Mouse (Mus musculus) liver, embryonic 15.5 days (tissue): Measurements from ENCODE around the gene Rsph1. TPM values are rescaled to one million over a fixed set of nuclear protein-coding genes. Genes with fewer than 3 reads are reported as not detected.
"Not testable (repeated sequence)": the region's sequence is repeated elsewhere in the genome, so short reads cannot be mapped to it uniquely, and the experiment has no call there.

Experiments used
- ATAC-seq: fragments of 200-750 bp; cut with Nextera tagmentation; 2 replicates; pipeline ENCODE4 v1.8.0; 2017; ENCODE audit warnings: moderate number of reproducible peaks, mild to moderate bottlenecking, moderate library complexity; ENCODE audit not compliant: insufficient read depth
- H3K27ac ChIP-seq: fragments of 300-500 bp; sonication (generic); replicated peaks from 2 replicates; pipeline ENCODE4 v1.5.1; 2015; ENCODE audit warnings: mild to moderate bottlenecking, inconsistent platforms
- H3K27me3 ChIP-seq: fragments of 300-500 bp; sonication (generic); 2 replicates; pipeline ENCODE4 v1.6.1; 2015; ENCODE audit warnings: mild to moderate bottlenecking, inconsistent platforms
- H3K36me3 ChIP-seq: fragments of 300-500 bp; sonication (generic); replicated peaks from 2 replicates; pipeline ENCODE4 v1.6.1; 2015; ENCODE audit warnings: moderate library complexity, mild to moderate bottlenecking, inconsistent platforms
- H3K4me1 ChIP-seq: fragments of 300-500 bp; sonication (generic); replicated peaks from 2 replicates; pipeline ENCODE4 v1.6.1; 2015; ENCODE audit warnings: inconsistent platforms
- H3K4me2 ChIP-seq: fragments of 300-500 bp; sonication (generic); 2 replicates; pipeline ENCODE4 v1.6.1; 2015; ENCODE audit warnings: moderate library complexity, mild to moderate bottlenecking, inconsistent platforms
- H3K4me3 ChIP-seq: fragments of 300-500 bp; sonication (generic); replicated peaks from 2 replicates; pipeline ENCODE4 v1.5.1; 2015; ENCODE audit warnings: mild to moderate bottlenecking, inconsistent platforms
- H3K9ac ChIP-seq: fragments of 300-500 bp; sonication (generic); 2 replicates; pipeline ENCODE4 v1.6.1; 2015; ENCODE audit warnings: moderate library complexity, mild to moderate bottlenecking, inconsistent platforms
- H3K9me3 ChIP-seq: fragments of 300-500 bp; sonication (generic); replicated peaks from 2 replicates; pipeline ENCODE4 v1.6.1; 2016; ENCODE audit warnings: inconsistent platforms
- WGBS: fragments of 180-500 bp; shearing (Covaris S2); methylation state at CpG from one replicate; pipeline ENCODE4 v1.1.7; 2015; ENCODE audit warnings: mixed read lengths; ENCODE audit not compliant: insufficient replicate concordance; 5-methylcytosine and 5-hydroxymethylcytosine counted together
- polyA plus RNA-seq: library from polyadenylated mRNA; unstranded; fragments of >200 nt; fragmentation: Nextera tagmentation; extraction: Ambion mirVana; gene quantifications from 2 replicates; pipeline ENCODE4 v1.2.1, GENCODE M21; 2015

Rsph1 gene
- polyA plus RNA-seq, 1 experiment from 2014 or later = 0.25 TPM

GRCm38 (mm10) chr17:31275181-31275580 lies 2.0 kb downstream of the Rsph1 start:
- no peak overlapping the region for H3K4me2 ChIP-seq
- no peak overlapping the region for H3K27ac ChIP-seq
- ATAC-seq = no peak
- H3K9ac ChIP-seq = no peak overlapping the region
- no peaks in the 10 kb centered on the region for H3K36me3 ChIP-seq
- no peaks in the 10 kb centered on the region for H3K9me3 ChIP-seq
- peaks cover 9% of the 10 kb centered on the region; the same call in 1 of the 2 replicates for H3K27me3 ChIP-seq
- 27% methylated on average over 6 of the region's 6 CpGs for WGBS
- peaks cover 16% of the 10 kb centered on the region; the same call in 1 of the 2 replicates for H3K4me1 ChIP-seq
- H3K4me3 ChIP-seq = no peak overlapping the region

- H3K27ac ChIP-seq = no peak overlapping the region
- peaks cover 11% of the 10 kb centered on the region; the same call in 1 of the 2 replicates for H3K4me1 ChIP-seq
- no peaks in the 10 kb centered on the region for H3K36me3 ChIP-seq
- no peak overlapping the region for H3K4me2 ChIP-seq
- H3K9ac ChIP-seq = no peak overlapping the region
- peaks cover 9% of the 10 kb centered on the region; the same call in 1 of the 2 replicates for H3K27me3 ChIP-seq
- 75% methylated on average over 8 of the region's 8 CpGs for WGBS
- H3K9me3 ChIP-seq = no peaks in the 10 kb centered on the region
- H3K4me3 ChIP-seq = no peak overlapping the region
- ATAC-seq = no peak
Measured at GRCm38 (mm10) chr17:31273631-31274030, 3.6 kb downstream of the Rsph1 start.

GRCm38 (mm10) chr17:31272416-31273165 lies 4.6 kb downstream of the Rsph1 start:
- Histone ChIP-seq H3K27ac (no peak overlapping the region), H3K36me3 (no peaks in the 10 kb centered on the region), H3K4me3 (no peak overlapping the region), H3K4me2 (no peak overlapping the region), H3K9me3 (no peaks in the 10 kb centered on the region), H3K9ac (no peak overlapping the region), H3K4me1 (peaks cover 11% of the 10 kb centered on the region; the same call in 1 of the 2 replicates), H3K27me3 (peaks cover 9% of the 10 kb centered on the region; the same call in 1 of the 2 replicates)
- no peak for ATAC-seq
- WGBS = 63% methylated on average over 9 of the region's 9 CpGs

GRCm38 (mm10) chr17:31271136-31271851 lies 5.9 kb downstream of the Rsph1 start:
- Histone ChIP-seq H3K27ac (no peak overlapping the region), H3K36me3 (no peaks in the 10 kb centered on the region), H3K4me3 (no peak overlapping the region), H3K4me1 (no peaks in the 10 kb centered on the region), H3K27me3 (peaks cover 2% of the 10 kb centered on the region; the same call in 1 of the 2 replicates), H3K9ac (no peak overlapping the region), H3K4me2 (no peak overlapping the region), H3K9me3 (no peaks in the 10 kb centered on the region)
- WGBS = 43% methylated on average over 2 of the region's 7 CpGs
- no peak for ATAC-seq

GRCm38 (mm10) chr17:31270736-31271135 lies 6.4 kb downstream of the Rsph1 start:
- not testable (repeated sequence) for H3K4me1 ChIP-seq, H3K4me2 ChIP-seq, H3K4me3 ChIP-seq, ATAC-seq, H3K9ac ChIP-seq, H3K9me3 ChIP-seq, H3K27ac ChIP-seq, H3K36me3 ChIP-seq, H3K27me3 ChIP-seq
- WGBS = 61% methylated on average over 8 of the region's 8 CpGs

- ATAC-seq = no peak
- H3K27me3 ChIP-seq = no peaks in the 10 kb centered on the region
Measured at GRCm38 (mm10) chr17:31270246-31270645, 6.9 kb downstream of the Rsph1 start.

GRCm38 (mm10) chr17:31269761-31270160 lies 7.4 kb downstream of the Rsph1 start:
- no peaks in the 10 kb centered on the region for H3K36me3 ChIP-seq
- ATAC-seq = no peak
- 77% methylated on average over 2 of the region's 2 CpGs for WGBS

More at GRCm38 (mm10) chr17:31270246-31270645, 6.9 kb downstream of the Rsph1 start:
- Histone ChIP-seq H3K9me3 (no peaks in the 10 kb centered on the region), H3K9ac (no peak overlapping the region), H3K4me3 (no peak overlapping the region), H3K4me1 (no peaks in the 10 kb centered on the region), H3K4me2 (no peak overlapping the region), H3K27ac (no peak overlapping the region), H3K36me3 (no peaks in the 10 kb centered on the region)
- 53% methylated on average over 4 of the region's 4 CpGs for WGBS

GRCm38 (mm10) chr17:31268016-31268415 lies 9.2 kb downstream of the Rsph1 start:
- no peak for ATAC-seq

More at GRCm38 (mm10) chr17:31269761-31270160, 7.4 kb downstream of the Rsph1 start:
- H3K9me3 ChIP-seq = no peaks in the 10 kb centered on the region
- no peak overlapping the region for H3K4me2 ChIP-seq
- no peaks in the 10 kb centered on the region for H3K27me3 ChIP-seq
- no peak overlapping the region for H3K27ac ChIP-seq
- H3K9ac ChIP-seq = no peak overlapping the region
- 0 out of 2 replicates have a peak, but pooled peaks cover 2% of the 10 kb centered on the region for H3K4me1 ChIP-seq
- H3K4me3 ChIP-seq = no peak overlapping the region

GRCm38 (mm10) chr17:31267603-31268002 lies 9.6 kb downstream of the Rsph1 start:
- WGBS = 63% methylated on average over 6 of the region's 6 CpGs
- Histone ChIP-seq H3K27ac (no peak overlapping the region), H3K4me1 (0 out of 2 replicates have a peak, but pooled peaks cover 2% of the 10 kb centered on the region), H3K9me3 (no peaks in the 10 kb centered on the region), H3K9ac (no peak overlapping the region), H3K36me3 (no peaks in the 10 kb centered on the region), H3K27me3 (no peaks in the 10 kb centered on the region), H3K4me2 (no peak overlapping the region), H3K4me3 (no peak overlapping the region)
- ATAC-seq = no peak

More at GRCm38 (mm10) chr17:31268016-31268415, 9.2 kb downstream of the Rsph1 start:
- Histone ChIP-seq H3K9me3 (no peaks in the 10 kb centered on the region), H3K4me3 (no peak overlapping the region), H3K4me2 (no peak overlapping the region), H3K9ac (no peak overlapping the region), H3K36me3 (no peaks in the 10 kb centered on the region), H3K27ac (no peak overlapping the region), H3K4me1 (0 out of 2 replicates have a peak, but pooled peaks cover 2% of the 10 kb centered on the region), H3K27me3 (no peaks in the 10 kb centered on the region)
- 65% methylated on average over 1 of the region's 1 CpGs for WGBS

- Histone ChIP-seq H3K9ac (no peak overlapping the region), H3K9me3 (no peaks in the 10 kb centered on the region), H3K36me3 (no peaks in the 10 kb centered on the region), H3K4me2 (no peak overlapping the region), H3K4me1 (0 out of 2 replicates have a peak, but pooled peaks cover 2% of the 10 kb centered on the region), H3K27me3 (no peaks in the 10 kb centered on the region), H3K4me3 (no peak overlapping the region), H3K27ac (no peak overlapping the region)
- WGBS = 49% methylated on average over 4 of the region's 4 CpGs
- no peak for ATAC-seq
Measured at GRCm38 (mm10) chr17:31267138-31267537, 10.0 kb downstream of the Rsph1 start.

GRCm38 (mm10) chr17:31266321-31266950 lies 10.7 kb downstream of the Rsph1 start:
- H3K4me2 ChIP-seq = no peak overlapping the region
- H3K27ac ChIP-seq = no peak overlapping the region
- H3K9ac ChIP-seq = no peak overlapping the region
- no peaks in the 10 kb centered on the region for H3K9me3 ChIP-seq
- no peak for ATAC-seq
- peaks cover 2% of the 10 kb centered on the region; the same call in 1 of the 2 replicates for H3K4me1 ChIP-seq
- H3K27me3 ChIP-seq = no peaks in the 10 kb centered on the region
- 50% methylated on average over 7 of the region's 7 CpGs for WGBS
- no peak overlapping the region for H3K4me3 ChIP-seq
- no peaks in the 10 kb centered on the region for H3K36me3 ChIP-seq
